Mouse (Mus musculus): ENCODE data around the gene Col4a3.

DNA sequence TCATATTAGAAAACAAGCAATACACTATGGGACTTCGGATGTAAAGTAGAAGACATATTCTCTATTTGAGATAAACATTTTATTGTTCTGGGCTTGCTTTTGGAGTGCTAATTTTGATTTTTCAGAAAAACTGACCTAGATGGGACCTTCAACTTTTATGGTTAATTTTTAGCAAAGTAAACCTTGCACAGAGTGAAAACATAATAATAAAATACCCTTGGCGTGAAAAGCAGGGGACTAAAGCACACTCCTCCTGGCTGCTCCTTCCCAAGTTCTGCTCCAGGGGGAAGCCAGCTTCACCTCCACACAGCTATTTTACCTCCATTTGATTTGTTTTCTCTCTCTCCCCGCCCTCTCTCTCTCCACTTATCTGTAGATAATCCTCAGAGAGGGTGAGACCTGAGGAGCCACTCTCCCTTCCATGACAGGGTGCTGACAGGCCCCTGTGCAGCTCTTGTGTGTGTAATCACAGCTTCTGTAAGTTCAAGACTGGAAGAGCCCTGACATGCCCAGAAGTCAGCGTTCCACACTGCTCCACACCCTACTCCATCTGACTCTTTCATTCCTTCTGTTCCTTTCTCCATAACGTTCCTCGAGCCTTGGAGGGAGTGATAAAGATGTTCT is 44.6 kb downstream of the Col4a3 start:
- no peak for TF ChIP-seq POLR2A (IDR thresholded peaks at IDR 0.05; ENCODE audit: insufficient read length, low read depth)
- no peak for TF ChIP-seq CEBPB (IDR thresholded peaks at IDR 0.05; ENCODE audit: insufficient read depth, poor library complexity, severe bottlenecking)
- no peak for TF ChIP-seq MYOG (IDR thresholded peaks at IDR 0.05; ENCODE audit: control insufficient read depth in 1 of 3, insufficient read depth in 1 of 3, insufficient read length in 2 of 3, low read depth in 2 of 3)
- no peak for TF ChIP-seq E2F4 (IDR thresholded peaks at IDR 0.05; ENCODE audit: insufficient read depth)
- TF ChIP-seq USF1 (IDR thresholded peaks at IDR 0.05; ENCODE audit: low read depth): no peak
- no peak for TF ChIP-seq MYOD1 (IDR thresholded peaks at IDR 0.05; ENCODE audit: control insufficient read depth in 1 of 3, insufficient read length in 2 of 3, low read depth in 2 of 3)
- TF ChIP-seq REST (IDR thresholded peaks at IDR 0.05; ENCODE audit: insufficient read depth, insufficient read length): no peak
- TF ChIP-seq MAX (IDR thresholded peaks at IDR 0.05; ENCODE audit: low read depth): no peak

All from myocyte (in vitro differentiated cells).